Mouse (Mus musculus): ENCODE measurements around the gene Tmtc2. TPM values are rescaled to one million over a fixed set of nuclear protein-coding genes. Genes with fewer than 3 reads are reported as not detected.

Tmtc2 gene
- total and polyA plus RNA-seq, 3 experiments, result not detected

GRCm38 (mm10) chr10:105377711-105378110 lies 196.5 kb downstream of the Tmtc2 start:
- Histone ChIP-seq H3K27me3 (replicated peaks) (no peaks in the 10 kb centered on the region), H3K9me3 (replicated peaks; ENCODE audit: low read length) (peaks cover 38% of the 10 kb centered on the region), H3K4me2 (ENCODE audit: insufficient read depth, low read depth, poor library complexity, severe bottlenecking) (no peak overlapping the region), H3K36me3 (replicated peaks in 1 of 2; ENCODE audit: control insufficient read depth in 1 of 2, insufficient read depth in 1 of 2, low read length in 1 of 2) (no peaks in the 10 kb centered on the region), H3K79me2 (replicated peaks; ENCODE audit: control insufficient read depth, extremely low read depth, insufficient read depth, poor library complexity, severe bottlenecking) (no peaks in the 10 kb centered on the region), H3K9ac (ENCODE audit: insufficient read depth, low read depth) (no peak overlapping the region), H3K4me3 (replicated peaks in 1 of 3; ENCODE audit: low read depth in 2 of 3, low read length in 2 of 3, poor library complexity in 1 of 3) (no peak overlapping the region), H3K27ac (ENCODE audit: insufficient read depth, low read depth) (no peak overlapping the region), H3K4me1 (ENCODE audit: control insufficient read depth in 1 of 2, insufficient read depth in 2 of 2) (no peaks in the 10 kb centered on the region)
- no peak for DNase-seq (ENCODE audit: extremely low read depth)
- in situ Hi-C loops (cut with MboI; ENCODE audit: low pct_ligation_motif_present, low pct_unique_long_range_greater_than_20kb, low sequenced_read_pairs), result no loop called here
- no peak for TF ChIP-seq USF1 (IDR thresholded peaks at IDR 0.05; ENCODE audit: low read depth, low read length)
- no peak for TF ChIP-seq TCF12 (IDR thresholded peaks at IDR 0.05; ENCODE audit: low read depth, low read length)
- no peak for TF ChIP-seq RAD21 (IDR thresholded peaks at IDR 0.05; ENCODE audit: low read depth, low read length)
- TF ChIP-seq CTCF (conservative IDR thresholded peaks at IDR 0.05 in 1 of 2, IDR thresholded peaks at IDR 0.05 in 1 of 2; ENCODE audit: low read depth in 2 of 2, low read length in 2 of 2), result no peak
- dilution Hi-C loops (cut with MboI; ENCODE audit: extremely low pct_ligation_motif_present, extremely low pct_unique_long_range_greater_than_20kb, low sequenced_read_pairs), result no loop called here

GRCm38 (mm10) chr10:105373265-105373664 lies 201.0 kb downstream of the Tmtc2 start:
- Histone ChIP-seq H3K36me3 (replicated peaks in 1 of 2; ENCODE audit: control insufficient read depth in 1 of 2, insufficient read depth in 1 of 2, low read length in 1 of 2) (no peaks in the 10 kb centered on the region), H3K4me1 (ENCODE audit: control insufficient read depth in 1 of 2, insufficient read depth in 2 of 2) (no peaks in the 10 kb centered on the region), H3K27ac (ENCODE audit: insufficient read depth, low read depth) (no peak overlapping the region), H3K4me2 (ENCODE audit: insufficient read depth, low read depth, poor library complexity, severe bottlenecking) (no peak overlapping the region), H3K9ac (ENCODE audit: insufficient read depth, low read depth) (no peak overlapping the region), H3K4me3 (replicated peaks in 1 of 3; ENCODE audit: low read depth in 2 of 3, low read length in 2 of 3, poor library complexity in 1 of 3) (no peak overlapping the region), H3K79me2 (replicated peaks; ENCODE audit: control insufficient read depth, extremely low read depth, insufficient read depth, poor library complexity, severe bottlenecking) (no peaks in the 10 kb centered on the region), H3K9me3 (replicated peaks; ENCODE audit: low read length) (peaks cover 46% of the 10 kb centered on the region), H3K27me3 (replicated peaks) (no peaks in the 10 kb centered on the region)
- TF ChIP-seq MYC (IDR thresholded peaks at IDR 0.05; ENCODE audit: low read depth, low read length) (no peak), ZKSCAN1 (IDR thresholded peaks at IDR 0.05; ENCODE audit: borderline replicate concordance, low read depth, low read length) (no peak), CTCF (conservative IDR thresholded peaks at IDR 0.05 in 1 of 2, IDR thresholded peaks at IDR 0.05 in 1 of 2; ENCODE audit: low read depth in 2 of 2, low read length in 2 of 2) (peak in 1 of 2 experiments; percentile 13; a peak in 1 of 4 replicates), E2F4 (IDR thresholded peaks at IDR 0.05; ENCODE audit: insufficient replicate concordance, low read depth, low read length) (no peak)
- DNase-seq (ENCODE audit: extremely low read depth), result no peak
- dilution Hi-C loops (cut with MboI; ENCODE audit: extremely low pct_ligation_motif_present, extremely low pct_unique_long_range_greater_than_20kb, low sequenced_read_pairs), result no loop called here
- in situ Hi-C loops (cut with MboI; ENCODE audit: low pct_ligation_motif_present, low pct_unique_long_range_greater_than_20kb, low sequenced_read_pairs), result no loop called here

- no peak overlapping the region for H3K4me2 ChIP-seq (ENCODE audit: insufficient read depth, low read depth, poor library complexity, severe bottlenecking)
- H3K9me3 ChIP-seq (replicated peaks; ENCODE audit: low read length), result peaks cover 63% of the 10 kb centered on the region
- no peak overlapping the region for H3K27ac ChIP-seq (ENCODE audit: insufficient read depth, low read depth)
- in situ Hi-C loops (cut with MboI; ENCODE audit: low pct_ligation_motif_present, low pct_unique_long_range_greater_than_20kb, low sequenced_read_pairs), result no loop called here
- H3K79me2 ChIP-seq (replicated peaks; ENCODE audit: control insufficient read depth, extremely low read depth, insufficient read depth, poor library complexity, severe bottlenecking), result no peaks in the 10 kb centered on the region
- no peak for DNase-seq (ENCODE audit: extremely low read depth)
- dilution Hi-C loops (cut with MboI; ENCODE audit: extremely low pct_ligation_motif_present, extremely low pct_unique_long_range_greater_than_20kb, low sequenced_read_pairs), result no loop called here
- H3K4me1 ChIP-seq (ENCODE audit: control insufficient read depth in 1 of 2, insufficient read depth in 2 of 2), result no peaks in the 10 kb centered on the region
- no peaks in the 10 kb centered on the region for H3K27me3 ChIP-seq (replicated peaks)
- H3K36me3 ChIP-seq (replicated peaks in 1 of 2; ENCODE audit: control insufficient read depth in 1 of 2, insufficient read depth in 1 of 2, low read length in 1 of 2), result no peaks in the 10 kb centered on the region
- no peak overlapping the region for H3K4me3 ChIP-seq (replicated peaks in 1 of 3; ENCODE audit: low read depth in 2 of 3, low read length in 2 of 3, poor library complexity in 1 of 3)
- no peak for TF ChIP-seq POLR2A (IDR thresholded peaks at IDR 0.05; ENCODE audit: low read depth, low read length)
- TF ChIP-seq E2F4 (IDR thresholded peaks at IDR 0.05; ENCODE audit: insufficient replicate concordance, low read depth, low read length), result no peak
- no peak for TF ChIP-seq KAT2A (IDR thresholded peaks at IDR 0.05; ENCODE audit: insufficient replicate concordance, low read length)
- TF ChIP-seq ELF1 (IDR thresholded peaks at IDR 0.05; ENCODE audit: low read depth, low read length), result no peak
- no peak for TF ChIP-seq ZC3H11A (IDR thresholded peaks at IDR 0.05; ENCODE audit: low read depth, low read length)
- no peak for TF ChIP-seq RCOR1 (conservative IDR thresholded peaks at IDR 0.05; ENCODE audit: low read depth, low read length)
- TF ChIP-seq POLR2AphosphoS2 (IDR thresholded peaks at IDR 0.05; ENCODE audit: low read depth, low read length), result no peak
- no peak for TF ChIP-seq ZKSCAN1 (IDR thresholded peaks at IDR 0.05; ENCODE audit: borderline replicate concordance, low read depth, low read length)
- no peak for TF ChIP-seq MAX (IDR thresholded peaks at IDR 0.05; ENCODE audit: low read length)
- TF ChIP-seq CTCF (conservative IDR thresholded peaks at IDR 0.05 in 1 of 2, IDR thresholded peaks at IDR 0.05 in 1 of 2; ENCODE audit: low read depth in 2 of 2, low read length in 2 of 2), result no peak
- H3K9ac ChIP-seq (ENCODE audit: insufficient read depth, low read depth), result no peak overlapping the region
These were observed 206.0 kb downstream of the Tmtc2 start for GRCm38 (mm10) chr10:105368242-105368641.

Data from CH12.LX (cell line).